Mouse (Mus musculus) heart, postnatal 0 days (tissue): ENCODE measurements around the gene Axl.

Experiments used
- CTCF ChIP-seq: IDR thresholded peaks from 2 replicates; pipeline ENCODE4 v1.5.1; 2016; ENCODE audit warnings: antibody characterized with exemption, control low read depth, low read depth
- EP300 ChIP-seq: IDR thresholded peaks from 2 replicates; pipeline ENCODE4 v1.6.1; 2016; ENCODE audit warnings: antibody characterized with exemption, low read depth

DNA sequence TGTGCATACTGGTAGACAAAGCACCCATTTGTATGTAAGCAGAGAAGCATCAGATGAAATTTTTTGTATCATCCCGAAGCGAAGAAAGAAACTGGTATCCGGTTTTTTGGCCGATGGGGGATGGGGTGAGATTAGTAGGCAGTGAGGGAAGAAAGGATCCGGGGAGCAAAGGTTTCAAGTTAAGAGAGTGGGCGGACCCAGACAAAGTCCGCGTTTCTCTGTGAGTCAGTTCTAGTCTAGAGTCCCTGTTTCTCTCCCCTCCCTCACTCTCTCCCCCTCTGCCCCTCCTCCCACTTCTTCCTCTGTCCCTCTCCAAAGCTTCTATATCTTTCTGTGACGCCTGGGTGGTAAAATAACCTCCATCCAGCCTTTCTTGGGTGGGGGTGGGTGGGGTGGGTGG lies 36.5 kb upstream of the Axl start:
- TF ChIP-seq CTCF, result no peak
- no peak for TF ChIP-seq EP300
